In genomic region chr9:120210068-120210467, GRCm38 (mm10) we compare ENCODE assay signal across 8 mouse cellular contexts.
DNase-seq lines count a peak whose midpoint lies in the region.
"Had no signal": no experiment of that assay in that cellular context is flagged by ENCODE, and none has a peak within 500 bp of the region (broad histone marks: within the 10 kb centered on the region; RNA-seq: fewer than 3 reads in every experiment).

No protein-coding gene starts in this region.

- H3K4me1 ChIP-seq in embryonic facial prominence, embryonic 10.5 days: no peaks in the 10 kb centered on the region
- H3K4me1 ChIP-seq in forebrain, embryonic 10.5 days: no peaks in the 10 kb centered on the region
- H3K4me1 ChIP-seq: neural tube, embryonic 12.5 days had no signal

- no peak overlapping the region for H3K27ac ChIP-seq in embryonic facial prominence, embryonic 10.5 days (replicated peaks)
- H3K27ac ChIP-seq in forebrain, embryonic 10.5 days: no peak overlapping the region
- H3K27ac ChIP-seq: neural tube, embryonic 12.5 days had no signal

- peak; percentile 12 for DNase-seq in kidney, adult 18-20 months
- DNase-seq in kidney, adult 11 months: no peak
- DNase-seq in 416B (ENCODE audit: low read depth): peak; percentile 33
- peak; percentile 5 for DNase-seq in CD4-positive helper T cell, adult 2 months (ENCODE audit: low read depth, low spot score)
- peak; percentile 49 for DNase-seq in embryonic facial prominence, embryonic 10.5 days (ENCODE audit: low spot score)
- DNase-seq in retina, postnatal 1 day: peak; percentile 19
- DNase-seq in forebrain, embryonic 10.5 days (ENCODE audit: extremely low spot score, low spot score): no peak

- no peak overlapping the region for H3K4me3 ChIP-seq in embryonic facial prominence, embryonic 10.5 days
- H3K4me3 ChIP-seq in forebrain, embryonic 10.5 days: no peak overlapping the region
- H3K4me3 ChIP-seq: neural tube, embryonic 12.5 days had no signal

- no peaks in the 10 kb centered on the region for H3K9me3 ChIP-seq in embryonic facial prominence, embryonic 10.5 days
- no peaks in the 10 kb centered on the region for H3K9me3 ChIP-seq in forebrain, embryonic 10.5 days
- H3K9me3 ChIP-seq: neural tube, embryonic 12.5 days had no signal

- H3K27me3 ChIP-seq in embryonic facial prominence, embryonic 10.5 days (replicated peaks; ENCODE audit: low read depth, poor library complexity, severe bottlenecking): no peaks in the 10 kb centered on the region
- H3K27me3 ChIP-seq in forebrain, embryonic 10.5 days (ENCODE audit: poor library complexity, severe bottlenecking): no peaks in the 10 kb centered on the region
- H3K27me3 ChIP-seq: neural tube, embryonic 12.5 days had no signal

- H3K36me3 ChIP-seq in embryonic facial prominence, embryonic 10.5 days (replicated peaks): no peaks in the 10 kb centered on the region
- H3K36me3 ChIP-seq in forebrain, embryonic 10.5 days (replicated peaks): no peaks in the 10 kb centered on the region
- H3K36me3 ChIP-seq: neural tube, embryonic 12.5 days had no signal

- WGBS in embryonic facial prominence, embryonic 10.5 days: 80% methylated on average over 4 of the region's 4 CpGs
- WGBS in forebrain, embryonic 10.5 days: 77% methylated on average over 4 of the region's 4 CpGs

Comparison
In these comparisons a context has a peak if more than half of its experiments do, and no peak if none do; other contexts are left out.
1. DNase-seq: peak in kidney, adult 18-20 months (single experiment), 416B (single experiment), CD4-positive helper T cell, adult 2 months (single experiment), embryonic facial prominence, embryonic 10.5 days (single experiment) and retina, postnatal 1 day (single experiment); none in kidney, adult 11 months (single experiment) and forebrain, embryonic 10.5 days (single experiment).